Mouse (Mus musculus) lung, postnatal 14 days (tissue): ENCODE measurements at regions not wholly inside any gene's neighbourhood (a gene's known extent, or its start where the extent isn't known, plus 50 kb on each side); places are given as distances from the start of the nearest gene placed in this dataset.

Experiments used
- DNase-seq: peaks from one replicate; pipeline ENCODE4 v3.0.0; 2021

GRCm38 (mm10) chr11:7010858-7011257 is 52.4 kb upstream of the Adcy1 start:
- no peak for DNase-seq

- DNase-seq, result no peak
These were observed 64.0 kb upstream of the Adcy1 start for GRCm38 (mm10) chr11:6999329-6999728.

- no peak for DNase-seq
These were observed 64.5 kb upstream of the Adcy1 start for GRCm38 (mm10) chr11:6998810-6999209.

GRCm38 (mm10) chr11:6997508-6997907 is 65.8 kb upstream of the Adcy1 start:
- DNase-seq, result no peak

GRCm38 (mm10) chr11:6993731-6994130 is 69.6 kb upstream of the Adcy1 start:
- no peak for DNase-seq

GRCm38 (mm10) chr11:6991626-6992025 is 71.7 kb upstream of the Adcy1 start:
- DNase-seq, result no peak

GRCm38 (mm10) chr11:6990711-6991110 is 72.6 kb upstream of the Adcy1 start:
- no peak for DNase-seq

GRCm38 (mm10) chr11:6988884-6989824 is 74.1 kb upstream of the Adcy1 start:
- no peak for DNase-seq

- no peak for DNase-seq
These were observed 75.3 kb upstream of the Adcy1 start for GRCm38 (mm10) chr11:6987995-6988394.

- DNase-seq, result no peak
These were observed 76.2 kb upstream of the Adcy1 start for GRCm38 (mm10) chr11:6987105-6987504.

- no peak for DNase-seq
These were observed 81.2 kb upstream of the Adcy1 start for GRCm38 (mm10) chr11:6982076-6982475.

GRCm38 (mm10) chr11:6979656-6980055 is 83.6 kb upstream of the Adcy1 start:
- no peak for DNase-seq

GRCm38 (mm10) chr11:6969196-6969595 is 94.1 kb upstream of the Adcy1 start:
- DNase-seq, result no peak

- DNase-seq, result no peak
These were observed 96.3 kb upstream of the Adcy1 start for GRCm38 (mm10) chr11:6966968-6967367.

GRCm38 (mm10) chr11:6964524-6964923 is 98.8 kb upstream of the Adcy1 start:
- DNase-seq, result no peak

GRCm38 (mm10) chr11:6963600-6963999 is 99.7 kb upstream of the Adcy1 start:
- no peak for DNase-seq

GRCm38 (mm10) chr11:6962786-6963575 is 100.3 kb upstream of the Adcy1 start:
- no peak for DNase-seq

GRCm38 (mm10) chr11:6962322-6962721 is 101.0 kb upstream of the Adcy1 start:
- no peak for DNase-seq

GRCm38 (mm10) chr11:6952787-6953186 is 110.5 kb upstream of the Adcy1 start:
- DNase-seq, result no peak

GRCm38 (mm10) chr11:6951361-6951760 is 111.9 kb upstream of the Adcy1 start:
- no peak for DNase-seq

GRCm38 (mm10) chr11:6949051-6949450 is 111.6 kb upstream of the Gm11983 start:
- DNase-seq, result no peak

- DNase-seq, result no peak
These were observed 96.7 kb upstream of the Gm11983 start for GRCm38 (mm10) chr11:6934157-6934556.

GRCm38 (mm10) chr11:6926036-6926435 is 88.6 kb upstream of the Gm11983 start:
- DNase-seq, result no peak

GRCm38 (mm10) chr11:6924476-6924875 is 87.0 kb upstream of the Gm11983 start:
- no peak for DNase-seq
